Comparison of ENCODE assay signal across 11 mouse cellular contexts in genomic region chr3:37897392-37897791, GRCm38 (mm10).
DNase-seq lines count a peak whose midpoint lies in the region; ATAC-seq lines count a peak whose summit lies in the region.
"Had no signal": no experiment of that assay in that cellular context is flagged by ENCODE, and none has a peak within 500 bp of the region (broad histone marks: within the 10 kb centered on the region; RNA-seq: fewer than 3 reads in every experiment).

No protein-coding gene starts in this region.

- H3K4me3 ChIP-seq in heart, embryonic 13.5 days, result no peak overlapping the region
- no peak overlapping the region for H3K4me3 ChIP-seq in lung, embryonic 15.5 days
- H3K4me3 ChIP-seq in hindbrain, embryonic 14.5 days (replicated peaks; ENCODE audit: low read length), result no peak overlapping the region
- H3K4me3 ChIP-seq in neural tube, embryonic 13.5 days, result no peak overlapping the region
- H3K4me3 ChIP-seq: intestine, embryonic 15.5 days had no signal

- H3K4me1 ChIP-seq in heart, embryonic 13.5 days, result peaks cover 19% of the 10 kb centered on the region
- H3K4me1 ChIP-seq in lung, embryonic 15.5 days, result peaks cover 25% of the 10 kb centered on the region
- peaks cover 10% of the 10 kb centered on the region; the same call in 1 of the 2 replicates for H3K4me1 ChIP-seq in hindbrain, embryonic 14.5 days (replicated peaks; ENCODE audit: control insufficient read depth, insufficient read depth, low read length)
- H3K4me1 ChIP-seq in neural tube, embryonic 13.5 days (replicated peaks), result peaks cover 9% of the 10 kb centered on the region
- H3K4me1 ChIP-seq: intestine, embryonic 15.5 days had no signal

- no peak overlapping the region for H3K9ac ChIP-seq in heart, embryonic 13.5 days
- H3K9ac ChIP-seq in lung, embryonic 15.5 days, result no peak overlapping the region
- H3K9ac ChIP-seq in hindbrain, embryonic 14.5 days, result no peak overlapping the region
- H3K9ac ChIP-seq in neural tube, embryonic 13.5 days, result no peak overlapping the region
- H3K9ac ChIP-seq: intestine, embryonic 15.5 days had no signal

- 35% methylated on average over 3 of the region's 3 CpGs for WGBS in heart, embryonic 13.5 days
- 36% methylated on average over 3 of the region's 3 CpGs for WGBS in lung, embryonic 15.5 days
- 31% methylated on average over 3 of the region's 3 CpGs for WGBS in hindbrain, embryonic 14.5 days
- 25% methylated on average over 3 of the region's 3 CpGs for WGBS in neural tube, embryonic 13.5 days

- H3K27ac ChIP-seq in heart, embryonic 13.5 days (replicated peaks), result peak overlapping the region; percentile 82; the same call in 1 of the 2 replicates
- peak overlapping the region; percentile 74; the same call in 1 of the 2 replicates for H3K27ac ChIP-seq in lung, embryonic 15.5 days
- H3K27ac ChIP-seq in hindbrain, embryonic 14.5 days, result no peak overlapping the region
- no peak overlapping the region for H3K27ac ChIP-seq in neural tube, embryonic 13.5 days (replicated peaks)

- DNase-seq in heart, adult 9 months (ENCODE audit: low spot score in 2 of 2), result no peak
- DNase-seq in lung, postnatal 36 days, result no peak
- DNase-seq in hindbrain, embryonic 14.5 days (ENCODE audit: low spot score), result no peak
- no peak for DNase-seq in layer of hippocampus, adult 8-10 months (ENCODE audit: low spot score in 2 of 2)
- DNase-seq in retina, postnatal 1 day, result no peak
- DNase-seq: cerebellum, postnatal 36 days; spleen, adult 18-20 months had no signal

- no peak for ATAC-seq in heart, embryonic 13.5 days (ENCODE audit: extremely low read depth, insufficient number of reproducible peaks, low FRiP score, low TSS enrichment)
- no peak for ATAC-seq in lung, embryonic 15.5 days (ENCODE audit: borderline replicate concordance, extremely low read depth, low FRiP score, low TSS enrichment)
- ATAC-seq in hindbrain, embryonic 14.5 days (ENCODE audit: low FRiP score), result peak; percentile 37; the same call in 1 of the 2 replicates
- peak; percentile 29; the same call in 1 of the 2 replicates for ATAC-seq in neural tube, embryonic 13.5 days (ENCODE audit: low read depth)

- peak overlapping the region; percentile 62 for H3K4me2 ChIP-seq in heart, embryonic 13.5 days
- no peak overlapping the region for H3K4me2 ChIP-seq in lung, embryonic 15.5 days
- H3K4me2 ChIP-seq in hindbrain, embryonic 14.5 days (replicated peaks), result peak overlapping the region; percentile 53
- H3K4me2 ChIP-seq in neural tube, embryonic 13.5 days, result peak overlapping the region; percentile 54

- H3K36me3 ChIP-seq in heart, embryonic 13.5 days, result no peaks in the 10 kb centered on the region
- H3K36me3 ChIP-seq in lung, embryonic 15.5 days, result no peaks in the 10 kb centered on the region
- H3K36me3 ChIP-seq in hindbrain, embryonic 14.5 days (replicated peaks; ENCODE audit: control insufficient read depth, insufficient read depth), result no peaks in the 10 kb centered on the region
- no peaks in the 10 kb centered on the region for H3K36me3 ChIP-seq in neural tube, embryonic 13.5 days
- H3K36me3 ChIP-seq: intestine, embryonic 15.5 days had no signal

- no peaks in the 10 kb centered on the region for H3K27me3 ChIP-seq in heart, embryonic 13.5 days (replicated peaks)
- H3K27me3 ChIP-seq in lung, embryonic 15.5 days, result no peaks in the 10 kb centered on the region
- H3K27me3 ChIP-seq in hindbrain, embryonic 14.5 days (ENCODE audit: control insufficient read depth, insufficient read depth, low read length), result no peaks in the 10 kb centered on the region
- peaks cover 53% of the 10 kb centered on the region for H3K27me3 ChIP-seq in neural tube, embryonic 13.5 days
- H3K27me3 ChIP-seq: intestine, embryonic 15.5 days had no signal

- H3K9me3 ChIP-seq in heart, embryonic 13.5 days, result peaks cover 4% of the 10 kb centered on the region; the same call in 1 of the 2 replicates
- H3K9me3 ChIP-seq in lung, embryonic 15.5 days, result peaks cover 3% of the 10 kb centered on the region; the same call in 1 of the 2 replicates
- H3K9me3 ChIP-seq in hindbrain, embryonic 14.5 days (ENCODE audit: control insufficient read depth, low read length), result peaks cover 4% of the 10 kb centered on the region; the same call in 1 of the 2 replicates
- H3K9me3 ChIP-seq in neural tube, embryonic 13.5 days, result no peaks in the 10 kb centered on the region
- H3K9me3 ChIP-seq: intestine, embryonic 15.5 days had no signal

Comparison
In these comparisons a context has a peak if more than half of its experiments do, and no peak if none do; other contexts are left out.
1. ATAC-seq: peak in hindbrain, embryonic 14.5 days (single experiment) and neural tube, embryonic 13.5 days (single experiment); none in heart, embryonic 13.5 days (single experiment) and lung, embryonic 15.5 days (single experiment).
2. H3K27ac ChIP-seq: peak in heart, embryonic 13.5 days (single experiment) and lung, embryonic 15.5 days (single experiment); none in hindbrain, embryonic 14.5 days (single experiment) and neural tube, embryonic 13.5 days (single experiment).